Mouse (Mus musculus) hindbrain, embryonic 13.5 days (tissue): ENCODE measurements around the gene Olfr1233. TPM values are rescaled to one million over a fixed set of nuclear protein-coding genes. Genes with fewer than 3 reads are reported as not detected.

Source experiments
- ATAC-seq: fragments of 200-750 bp; cut with Nextera tagmentation; 2 replicates; pipeline ENCODE4 v1.8.0; 2017; ENCODE audit warnings: moderate TSS enrichment; ENCODE audit not compliant: low FRiP score
- H3K27ac ChIP-seq: fragments of 300-500 bp; sonication (generic); 2 replicates; pipeline ENCODE4 v1.5.1; 2015; ENCODE audit warnings: inconsistent platforms, mild to moderate bottlenecking, moderate library complexity
- H3K27me3 ChIP-seq: fragments of 300-500 bp; sonication (generic); 2 replicates; pipeline ENCODE4 v1.6.1; 2015; ENCODE audit warnings: mild to moderate bottlenecking, inconsistent platforms
- H3K36me3 ChIP-seq: fragments of 300-500 bp; sonication (generic); 2 replicates; pipeline ENCODE4 v1.6.1; 2015; ENCODE audit warnings: mild to moderate bottlenecking, inconsistent platforms
- H3K4me1 ChIP-seq: fragments of 300-500 bp; sonication (generic); replicated peaks from 2 replicates; pipeline ENCODE4 v1.6.1; 2015; ENCODE audit warnings: inconsistent platforms
- H3K4me2 ChIP-seq: fragments of 300-500 bp; sonication (generic); 2 replicates; pipeline ENCODE4 v1.6.1; 2015; ENCODE audit warnings: inconsistent platforms, mild to moderate bottlenecking, moderate library complexity
- H3K4me3 ChIP-seq: fragments of 300-500 bp; sonication (generic); 2 replicates; pipeline ENCODE4 v1.5.1; 2015; ENCODE audit warnings: mild to moderate bottlenecking, inconsistent platforms
- H3K9ac ChIP-seq: fragments of 300-500 bp; sonication (generic); 2 replicates; pipeline ENCODE4 v1.6.1; 2015; ENCODE audit warnings: mild to moderate bottlenecking, inconsistent platforms
- H3K9me3 ChIP-seq: fragments of 300-500 bp; sonication (generic); 2 replicates; pipeline ENCODE4 v1.6.1; 2016; ENCODE audit warnings: inconsistent platforms
- WGBS: fragments of 180-500 bp; shearing (Covaris S2); methylation state at CpG from one replicate; pipeline ENCODE4 v1.1.7; 2015; 5-methylcytosine and 5-hydroxymethylcytosine counted together
- polyA plus RNA-seq: library from polyadenylated mRNA; unstranded; fragments of >200 nt; fragmentation: Nextera tagmentation; extraction: Ambion mirVana; gene quantifications from 2 replicates; pipeline ENCODE4 v1.2.1, GENCODE M21; 2015

Olfr1233 gene
- not detected in 2 replicates for polyA plus RNA-seq

DNA sequence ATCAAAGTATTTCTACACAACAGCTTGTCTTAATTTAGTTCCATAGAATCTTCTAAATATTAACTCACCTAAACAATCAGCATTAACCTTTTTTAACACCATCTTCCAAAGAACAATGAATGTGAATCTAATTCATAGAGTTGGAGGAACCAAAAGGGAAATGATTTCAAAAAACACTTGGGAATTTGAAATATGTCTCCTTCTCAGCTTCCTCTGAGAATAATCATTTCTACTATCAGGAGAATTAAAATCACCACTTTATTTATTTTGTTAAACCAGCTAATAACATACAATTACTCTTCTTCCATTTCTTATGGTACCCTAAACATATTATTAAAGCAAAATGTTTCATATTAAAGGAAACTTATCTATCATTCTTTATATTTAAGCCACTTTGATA is at the start of gene Olfr1233:
TSS of gene Olfr1233 (minus strand) at position 101 of the 400 bp plus-strand sequence.
- ATAC-seq, result no peak
- H3K4me2 ChIP-seq, result no peak within 1 kb of the TSS
- no peak within 1 kb of the TSS for H3K4me3 ChIP-seq
- no peaks in the 10 kb centered on the region for H3K4me1 ChIP-seq
- H3K9ac ChIP-seq, result no peak within 1 kb of the TSS
- no peaks in the 10 kb centered on the region for H3K36me3 ChIP-seq
- H3K27me3 ChIP-seq, result no peaks in the 10 kb centered on the region
- H3K9me3 ChIP-seq, result no peaks in the 10 kb centered on the region
- H3K27ac ChIP-seq, result no peak within 1 kb of the TSS

DNA sequence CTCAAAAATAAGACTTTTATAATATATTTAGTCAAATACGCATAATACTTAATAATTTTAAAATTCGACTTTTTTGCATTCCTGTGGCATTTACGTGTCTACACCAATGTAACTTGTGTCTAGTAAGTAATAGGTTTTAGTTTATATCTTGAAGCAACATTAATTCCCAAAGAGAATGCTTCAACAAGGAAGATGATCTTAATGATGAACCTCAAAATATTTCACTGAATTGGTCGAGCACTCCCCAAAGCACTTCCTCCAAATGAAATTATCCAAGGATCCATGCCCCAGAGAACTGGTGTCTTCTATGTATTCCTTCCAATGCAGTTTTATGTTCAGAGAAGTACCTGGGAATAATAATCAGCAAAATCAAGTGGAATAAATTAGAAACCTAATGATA is 22.6 kb upstream of the Olfr1233 start, which contains the start of gene Olfr1234:
TSS of gene Olfr1234 (minus strand) at position 101 of the 400 bp plus-strand sequence.
- H3K4me2 ChIP-seq, result no peak within 1 kb of the TSS
- WGBS, result 91% methylated on average over 4 of the region's 4 CpGs
- H3K36me3 ChIP-seq, result no peaks in the 10 kb centered on the region
- no peaks in the 10 kb centered on the region for H3K9me3 ChIP-seq
- no peak within 1 kb of the TSS for H3K27ac ChIP-seq
- H3K4me3 ChIP-seq, result no peak within 1 kb of the TSS
- no peaks in the 10 kb centered on the region for H3K4me1 ChIP-seq
- no peak for ATAC-seq
- no peak within 1 kb of the TSS for H3K9ac ChIP-seq
- no peaks in the 10 kb centered on the region for H3K27me3 ChIP-seq

DNA sequence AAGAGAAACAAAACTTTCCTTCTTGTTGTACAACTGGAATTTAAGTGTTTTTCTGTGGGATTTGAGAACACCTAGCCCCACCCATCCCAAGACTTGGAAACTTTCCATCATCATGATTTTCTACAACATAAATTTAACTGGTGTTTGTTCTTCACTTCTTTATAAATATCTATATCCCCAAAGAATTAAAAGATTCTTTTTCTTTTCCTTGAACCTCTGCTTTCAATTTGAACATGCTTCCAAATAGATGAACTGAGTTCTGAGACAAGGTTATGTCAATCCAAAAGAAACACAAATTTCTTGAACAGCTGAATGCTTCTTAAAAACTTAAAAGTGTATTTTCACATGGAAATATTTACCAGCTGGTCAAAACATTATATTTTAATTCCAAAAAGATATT is 12.6 kb downstream of the Olfr1233 start, which contains the start of gene Olfr1232:
TSS of gene Olfr1232 (minus strand) at position 101 of the 400 bp plus-strand sequence.
- no peak within 1 kb of the TSS for H3K4me2 ChIP-seq
- H3K27ac ChIP-seq, result no peak within 1 kb of the TSS
- H3K36me3 ChIP-seq, result no peaks in the 10 kb centered on the region
- no peak within 1 kb of the TSS for H3K9ac ChIP-seq
- H3K4me1 ChIP-seq, result no peaks in the 10 kb centered on the region
- H3K27me3 ChIP-seq, result no peaks in the 10 kb centered on the region
- H3K4me3 ChIP-seq, result no peak within 1 kb of the TSS
- H3K9me3 ChIP-seq, result no peaks in the 10 kb centered on the region
- no peak for ATAC-seq

DNA sequence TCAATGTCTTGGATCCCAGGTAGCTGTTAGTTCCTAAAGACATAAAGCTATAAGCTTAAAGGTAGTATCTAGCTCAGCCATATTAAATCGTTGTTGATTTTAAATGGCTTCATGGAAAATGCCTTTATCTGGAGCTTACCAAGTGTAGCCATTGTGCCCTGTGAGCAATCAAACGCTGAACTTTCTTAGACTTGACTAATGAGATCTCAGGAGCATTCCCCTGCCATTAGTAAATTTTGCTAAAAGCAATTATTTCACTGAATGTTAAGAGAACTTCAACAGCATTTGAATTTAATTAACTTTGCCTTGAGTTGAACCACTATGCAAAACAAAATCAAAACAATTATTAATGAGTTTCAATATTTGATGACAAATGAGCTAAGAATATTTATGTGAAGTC is 35.2 kb downstream of the Olfr1233 start, which contains the start of gene Olfr1231:
TSS of gene Olfr1231 (minus strand) at position 101 of the 400 bp plus-strand sequence.
- H3K27ac ChIP-seq, result no peak within 1 kb of the TSS
- no peaks in the 10 kb centered on the region for H3K27me3 ChIP-seq
- ATAC-seq, result no peak
- H3K9ac ChIP-seq, result no peak within 1 kb of the TSS
- no peak within 1 kb of the TSS for H3K4me3 ChIP-seq
- H3K4me1 ChIP-seq, result no peaks in the 10 kb centered on the region
- H3K9me3 ChIP-seq, result no peaks in the 10 kb centered on the region
- 80% methylated on average over 2 of the region's 2 CpGs for WGBS
- H3K4me2 ChIP-seq, result no peak within 1 kb of the TSS
- H3K36me3 ChIP-seq, result no peaks in the 10 kb centered on the region

DNA sequence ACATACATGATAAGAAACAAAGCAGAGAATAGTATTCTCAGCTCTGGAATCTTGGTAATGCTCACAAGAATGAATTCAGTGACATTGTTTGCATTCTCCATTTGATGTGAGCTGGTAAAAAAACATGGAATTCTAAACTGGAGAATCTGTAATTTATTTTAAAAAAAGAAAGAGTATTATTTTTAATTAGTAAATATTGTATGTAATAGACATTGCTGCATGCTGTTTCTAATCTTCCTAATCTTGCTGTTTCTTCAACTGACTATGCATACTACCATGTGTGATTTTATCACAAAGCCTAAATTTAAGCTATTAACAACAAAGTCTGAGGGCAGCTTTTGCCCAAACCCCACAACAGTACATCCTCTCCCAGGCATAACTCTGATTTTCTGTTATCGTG is 45.0 kb downstream of the Olfr1233 start, which contains the start of gene Olfr1230:
TSS of gene Olfr1230 (minus strand) at position 101 of the 400 bp plus-strand sequence.
- 95% methylated on average over 1 of the region's 1 CpGs for WGBS
- Histone ChIP-seq H3K4me2 (no peak within 1 kb of the TSS), H3K27ac (no peak within 1 kb of the TSS), H3K27me3 (no peaks in the 10 kb centered on the region), H3K4me1 (no peaks in the 10 kb centered on the region), H3K36me3 (no peaks in the 10 kb centered on the region), H3K9me3 (no peaks in the 10 kb centered on the region), H3K4me3 (no peak within 1 kb of the TSS), H3K9ac (no peak within 1 kb of the TSS)
- ATAC-seq, result no peak

GRCm38 (mm10) chr2:89287914-89288313 is 54.3 kb downstream of the Olfr1233 start, which contains the start of gene Olfr1229:
Olfr1229 (minus strand) TSS chr2:89288014.
- no peak within 1 kb of the TSS for H3K27ac ChIP-seq
- no peak within 1 kb of the TSS for H3K9ac ChIP-seq
- no peaks in the 10 kb centered on the region for H3K4me1 ChIP-seq
- H3K27me3 ChIP-seq, result no peaks in the 10 kb centered on the region
- H3K4me3 ChIP-seq, result no peak within 1 kb of the TSS
- 81% methylated on average over 2 of the region's 2 CpGs for WGBS
- ATAC-seq, result no peak
- no peaks in the 10 kb centered on the region for H3K9me3 ChIP-seq
- no peak within 1 kb of the TSS for H3K4me2 ChIP-seq
- no peaks in the 10 kb centered on the region for H3K36me3 ChIP-seq

Other genes with a start within 250 kb of the Olfr1233 start
- not detected in 2 replicates for gene Olfr1220, start 235.6 kb downstream of the Olfr1233 start, polyA plus RNA-seq
- gene Olfr1221, start 225.1 kb downstream of the Olfr1233 start, polyA plus RNA-seq, result not detected in 2 replicates
- gene Olfr1222, start 209.3 kb downstream of the Olfr1233 start, polyA plus RNA-seq, result not detected in 2 replicates
- gene Olfr1223, start 190.8 kb downstream of the Olfr1233 start, polyA plus RNA-seq, result not detected in 2 replicates
- not detected in 2 replicates for gene Olfr1224-ps1, start 178.3 kb downstream of the Olfr1233 start, polyA plus RNA-seq
- not detected in 2 replicates for gene Olfr1225, start 167.7 kb downstream of the Olfr1233 start, polyA plus RNA-seq
- not detected in 2 replicates for gene Olfr1226, start 142.3 kb downstream of the Olfr1233 start, polyA plus RNA-seq
- gene Olfr1228, start 88.3 kb downstream of the Olfr1233 start, polyA plus RNA-seq, result not detected in 2 replicates
- not detected in 2 replicates for gene Olfr1229, start 54.4 kb downstream of the Olfr1233 start, polyA plus RNA-seq
- gene Olfr1230, start 45.1 kb downstream of the Olfr1233 start, polyA plus RNA-seq, result not detected in 2 replicates
- gene Olfr1231, start 35.3 kb downstream of the Olfr1233 start, polyA plus RNA-seq, result not detected in 2 replicates
- not detected in 2 replicates for gene Olfr1232, start 12.7 kb downstream of the Olfr1233 start, polyA plus RNA-seq
- gene Olfr1234, start 22.5 kb upstream of the Olfr1233 start, polyA plus RNA-seq, result not detected in 2 replicates
- gene Olfr1238, start 67.3 kb upstream of the Olfr1233 start, polyA plus RNA-seq, result not detected in 2 replicates
- gene Olfr1239, start 78.0 kb upstream of the Olfr1233 start, polyA plus RNA-seq, result not detected in 2 replicates
- not detected in 2 replicates for gene Olfr1240, start 100.6 kb upstream of the Olfr1233 start, polyA plus RNA-seq
- not detected in 2 replicates for gene Olfr1241, start 144.7 kb upstream of the Olfr1233 start, polyA plus RNA-seq
- not detected in 2 replicates for gene Olfr1242, start 155.9 kb upstream of the Olfr1233 start, polyA plus RNA-seq
- gene Olfr1243, start 189.1 kb upstream of the Olfr1233 start, polyA plus RNA-seq, result not detected in 2 replicates
- not detected in 2 replicates for gene Olfr1245, start 236.0 kb upstream of the Olfr1233 start, polyA plus RNA-seq